Mouse (Mus musculus): ENCODE measurements around the gene Lars2. TPM values are rescaled to one million over a fixed set of nuclear protein-coding genes. Genes with fewer than 3 reads are reported as not detected.
"Not testable (repeated sequence)": the region's sequence is repeated elsewhere in the genome, so short reads cannot be mapped to it uniquely, and the experiment has no call there.

The Lars2 gene
- polyA plus RNA-seq, 1 experiment from 2014 or later, result 999 TPM

DNA sequence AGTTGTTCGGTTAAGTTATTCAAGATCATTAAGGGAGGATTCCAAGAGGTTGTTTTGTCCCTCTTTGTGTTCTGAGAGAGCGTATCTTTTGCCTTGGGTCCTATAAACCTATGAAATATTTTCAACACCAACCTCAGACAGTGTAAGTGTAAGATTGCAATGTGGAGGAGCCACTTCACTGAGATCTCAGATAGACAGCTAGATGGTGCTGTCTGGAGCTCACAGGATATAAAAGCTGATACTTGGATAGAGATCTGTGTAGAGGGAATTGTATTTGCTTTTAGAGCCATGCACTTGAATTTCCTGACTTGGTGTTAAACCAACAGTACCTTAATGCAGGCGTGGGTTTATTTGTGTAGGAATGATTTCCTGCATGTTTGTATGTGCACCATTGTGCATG is 35.5 kb downstream of the Lars2 start:
- ATAC-seq, result no peak
- 93% methylated on average over 3 of the region's 3 CpGs for WGBS
- Histone ChIP-seq H3K36me3 (no peaks in the 10 kb centered on the region), H3K27me3 (no peaks in the 10 kb centered on the region), H3K4me3 (replicated peaks) (no peak overlapping the region), H3K9me3 (no peaks in the 10 kb centered on the region), H3K27ac (no peak overlapping the region), H3K4me2 (replicated peaks) (no peak overlapping the region), H3K4me1 (replicated peaks) (peaks cover 8% of the 10 kb centered on the region; the same call in 1 of the 2 replicates), H3K9ac (replicated peaks) (no peak overlapping the region)

DNA sequence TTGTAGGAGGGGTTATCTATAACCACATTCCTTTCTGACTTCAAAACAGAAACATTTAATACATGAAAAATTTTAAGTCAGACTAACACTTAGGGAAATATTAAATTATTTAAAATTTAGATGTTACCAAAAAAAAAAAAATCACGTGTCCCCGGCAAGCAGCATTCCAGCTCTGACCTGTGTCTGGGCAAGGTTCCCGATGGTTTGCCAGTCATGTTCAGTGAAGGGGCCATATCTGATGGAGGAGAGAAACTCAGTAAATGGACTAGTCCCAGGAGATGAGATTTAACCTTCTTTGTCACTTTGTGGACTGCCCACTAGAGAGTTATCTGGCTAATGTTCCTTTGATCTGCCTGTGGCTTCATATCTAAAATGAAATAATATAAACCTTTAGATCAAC is 36.3 kb downstream of the Lars2 start:
- 90% methylated on average over 3 of the region's 3 CpGs for WGBS
- ATAC-seq, result no peak
- Histone ChIP-seq H3K9ac (replicated peaks) (no peak overlapping the region), H3K4me1 (replicated peaks) (peaks cover under 1% of the 10 kb centered on the region; the same call in 1 of the 2 replicates), H3K4me3 (replicated peaks) (no peak overlapping the region), H3K36me3 (no peaks in the 10 kb centered on the region), H3K27ac (no peak overlapping the region), H3K4me2 (replicated peaks) (no peak overlapping the region), H3K9me3 (no peaks in the 10 kb centered on the region), H3K27me3 (no peaks in the 10 kb centered on the region)

DNA sequence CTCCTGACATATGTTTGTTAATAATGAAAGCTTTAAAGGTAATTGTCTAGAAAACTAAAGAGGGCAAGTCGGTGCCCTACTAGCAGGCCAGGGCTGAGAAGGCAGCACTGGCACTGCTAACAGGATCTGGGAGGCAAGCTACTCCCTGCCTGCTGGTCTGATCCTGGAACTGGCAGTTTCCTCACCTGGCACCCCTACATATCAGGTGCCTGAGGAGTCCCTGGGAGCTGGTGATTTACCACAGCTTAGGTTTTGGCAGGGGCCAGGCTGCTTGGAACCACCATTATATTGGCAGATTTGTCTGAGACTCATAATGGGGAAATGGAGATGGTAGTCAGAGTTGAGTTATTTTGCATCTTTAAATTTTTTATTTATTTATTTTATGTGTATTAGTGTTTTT is 38.5 kb downstream of the Lars2 start:
- Histone ChIP-seq H3K4me3 (replicated peaks) (no peak overlapping the region), H3K4me1 (replicated peaks) (no peaks in the 10 kb centered on the region), H3K27ac (no peak overlapping the region), H3K36me3 (0 out of 2 replicates have a peak, but pooled peaks cover 1% of the 10 kb centered on the region), H3K27me3 (no peaks in the 10 kb centered on the region), H3K9me3 (no peaks in the 10 kb centered on the region), H3K9ac (replicated peaks) (no peak overlapping the region), H3K4me2 (replicated peaks) (no peak overlapping the region)
- WGBS, result 91% methylated on average over 1 of the region's 1 CpGs
- ATAC-seq, result no peak

DNA sequence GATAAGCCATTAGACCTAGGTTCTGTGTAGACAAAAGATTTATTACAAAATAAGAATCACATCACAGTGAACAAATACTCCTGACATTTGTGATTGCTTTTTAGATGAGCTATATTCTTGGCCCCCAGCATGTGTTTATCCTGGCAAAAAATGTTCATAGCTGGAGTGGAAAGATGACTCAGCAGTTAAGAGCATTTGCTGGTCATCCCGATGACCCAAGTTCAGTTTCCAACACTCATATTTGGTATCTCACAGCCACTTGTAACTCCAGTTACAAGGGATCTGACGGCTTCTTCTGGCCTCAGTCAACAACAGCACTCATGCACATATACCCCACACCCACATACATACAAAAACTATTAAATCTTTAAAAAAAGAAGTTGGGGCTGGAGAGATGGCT is 42.0 kb downstream of the Lars2 start:
- no peak overlapping the region for H3K4me3 ChIP-seq (replicated peaks)
- H3K27me3 ChIP-seq, result no peaks in the 10 kb centered on the region
- peaks cover 27% of the 10 kb centered on the region for H3K36me3 ChIP-seq
- no peak for ATAC-seq
- 95% methylated on average over 2 of the region's 2 CpGs for WGBS
- H3K4me2 ChIP-seq (replicated peaks), result no peak overlapping the region
- H3K9ac ChIP-seq (replicated peaks), result no peak overlapping the region
- no peaks in the 10 kb centered on the region for H3K4me1 ChIP-seq (replicated peaks)
- no peak overlapping the region for H3K27ac ChIP-seq
- H3K9me3 ChIP-seq, result no peaks in the 10 kb centered on the region

DNA sequence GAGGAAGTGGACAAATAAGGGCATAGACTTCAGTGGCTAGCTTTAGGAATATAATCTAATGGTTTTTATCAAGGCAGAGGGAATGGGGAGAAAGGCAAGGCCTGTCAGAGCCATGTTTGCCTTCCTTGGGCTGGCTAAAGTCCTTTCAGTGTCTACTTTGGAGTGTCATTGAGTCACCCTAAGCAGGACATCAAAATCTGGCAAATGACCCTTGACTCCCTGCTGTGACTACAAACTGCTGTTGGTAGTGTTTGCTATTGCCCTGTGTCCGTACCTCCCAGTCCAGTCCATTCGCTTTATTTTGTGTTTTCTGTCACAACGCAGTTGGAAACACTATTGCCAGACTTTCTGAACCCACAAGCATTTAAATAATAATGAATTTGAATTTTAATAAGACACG is 63.1 kb downstream of the Lars2 start:
- WGBS, result 89% methylated on average over 4 of the region's 4 CpGs
- no peaks in the 10 kb centered on the region for H3K9me3 ChIP-seq

DNA sequence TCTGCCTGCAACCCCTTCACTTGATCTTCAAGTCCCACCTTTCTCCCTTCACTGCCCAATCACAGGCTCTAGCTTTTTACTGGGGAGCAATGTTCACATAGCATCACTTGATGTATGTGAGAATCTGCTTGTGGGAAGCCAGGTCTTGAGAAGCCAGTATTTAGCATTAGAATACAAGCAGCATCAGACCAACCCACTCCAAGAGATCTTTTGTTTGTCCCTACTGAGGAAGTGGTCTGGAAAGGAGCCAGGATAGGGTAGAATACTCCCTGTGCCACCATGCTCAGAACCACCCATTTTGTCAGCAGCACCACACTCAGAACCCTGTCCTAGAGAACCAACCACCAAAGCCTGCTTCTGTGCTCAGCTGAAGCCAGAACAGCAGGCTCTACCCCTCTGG is 64.2 kb downstream of the Lars2 start:
- H3K4me2 ChIP-seq (replicated peaks), result no peak overlapping the region
- H3K4me3 ChIP-seq (replicated peaks), result no peak overlapping the region
- peaks cover 21% of the 10 kb centered on the region for H3K36me3 ChIP-seq
- no peaks in the 10 kb centered on the region for H3K9me3 ChIP-seq
- no peak for ATAC-seq
- H3K27me3 ChIP-seq, result no peaks in the 10 kb centered on the region
- H3K4me1 ChIP-seq (replicated peaks), result no peaks in the 10 kb centered on the region
- H3K27ac ChIP-seq, result no peak overlapping the region
- H3K9ac ChIP-seq (replicated peaks), result no peak overlapping the region

More for the DNA sequence above, 63.1 kb downstream of the Lars2 start:
- Histone ChIP-seq H3K4me3 (replicated peaks) (no peak overlapping the region), H3K4me1 (replicated peaks) (no peaks in the 10 kb centered on the region), H3K27ac (no peak overlapping the region), H3K27me3 (no peaks in the 10 kb centered on the region), H3K4me2 (replicated peaks) (no peak overlapping the region), H3K36me3 (peaks cover 20% of the 10 kb centered on the region), H3K9ac (replicated peaks) (no peak overlapping the region)
- ATAC-seq, result no peak

DNA sequence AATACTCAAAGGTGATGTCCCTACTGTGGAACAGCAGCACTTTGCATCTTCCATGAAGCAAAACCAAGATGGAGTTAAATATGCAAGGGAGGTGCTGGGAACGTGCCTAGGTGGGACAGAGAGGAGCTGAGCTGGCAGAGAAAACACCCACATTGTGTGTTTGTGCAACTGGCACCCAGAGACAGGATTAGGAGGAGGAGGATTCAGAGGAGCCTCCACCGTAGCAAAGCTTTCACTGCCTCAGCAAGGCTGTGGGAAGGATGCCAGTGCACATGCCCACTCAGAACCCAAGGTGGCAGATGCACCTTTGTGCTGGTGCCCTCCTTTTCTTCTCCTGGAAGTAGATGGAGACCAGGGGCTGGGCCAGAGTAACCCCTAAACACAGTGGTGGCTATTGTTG is 71.5 kb downstream of the Lars2 start:
- Histone ChIP-seq H3K4me1 (replicated peaks) (no peaks in the 10 kb centered on the region), H3K4me2 (replicated peaks) (no peak overlapping the region), H3K27me3 (no peaks in the 10 kb centered on the region), H3K9me3 (no peaks in the 10 kb centered on the region), H3K36me3 (peaks cover 41% of the 10 kb centered on the region), H3K4me3 (replicated peaks) (no peak overlapping the region), H3K9ac (replicated peaks) (no peak overlapping the region), H3K27ac (no peak overlapping the region)
- 78% methylated on average over 2 of the region's 2 CpGs for WGBS
- ATAC-seq, result no peak

DNA sequence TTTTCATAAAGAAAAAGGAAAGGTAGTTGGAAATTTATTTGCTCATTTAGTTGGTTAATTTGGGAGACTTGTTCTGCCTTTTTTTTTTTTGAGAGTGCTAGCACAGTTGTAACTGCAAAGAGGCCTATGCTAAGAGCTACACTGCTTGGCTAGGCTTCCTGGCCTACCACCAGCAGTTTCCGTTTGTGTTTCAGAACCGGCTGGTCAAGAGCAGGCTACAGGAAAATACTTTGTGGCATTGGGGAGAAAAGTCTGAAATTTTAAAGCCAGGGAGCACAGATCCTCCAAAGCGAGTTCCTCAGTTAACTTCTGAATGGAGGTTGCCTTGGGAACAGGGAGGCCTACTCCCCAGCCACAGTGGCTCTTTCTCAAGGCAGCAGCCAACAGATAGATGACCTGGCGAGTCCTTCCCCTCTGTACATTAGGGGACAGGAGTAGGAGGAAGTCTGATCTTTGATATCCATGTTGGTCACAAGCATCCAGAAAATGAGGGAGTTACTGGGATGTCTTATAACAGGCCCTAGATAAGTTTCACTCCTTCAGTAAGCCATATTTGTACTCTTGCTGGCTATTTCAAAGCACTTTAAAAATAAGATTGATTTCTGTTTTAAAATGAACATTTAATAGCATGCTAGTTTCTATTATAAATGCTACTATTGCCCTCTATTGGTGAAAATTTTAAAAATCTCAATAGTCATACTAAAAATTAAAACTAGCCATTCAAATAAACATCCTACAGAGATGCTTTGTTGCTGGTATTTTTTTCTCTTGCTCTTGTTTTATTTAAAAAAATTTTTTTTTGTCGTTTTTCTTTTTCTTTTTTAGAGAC is 73.7 kb downstream of the Lars2 start:
- H3K4me1 ChIP-seq (replicated peaks), result no peaks in the 10 kb centered on the region
- no peak overlapping the region for H3K4me2 ChIP-seq (replicated peaks)
- 34% methylated on average over 5 of the region's 5 CpGs for WGBS
- no peaks in the 10 kb centered on the region for H3K9me3 ChIP-seq
- H3K4me3 ChIP-seq (replicated peaks), result no peak overlapping the region
- peaks cover 39% of the 10 kb centered on the region for H3K36me3 ChIP-seq
- ATAC-seq, result no peak
- no peak overlapping the region for H3K9ac ChIP-seq (replicated peaks)
- no peak overlapping the region for H3K27ac ChIP-seq
- no peaks in the 10 kb centered on the region for H3K27me3 ChIP-seq

DNA sequence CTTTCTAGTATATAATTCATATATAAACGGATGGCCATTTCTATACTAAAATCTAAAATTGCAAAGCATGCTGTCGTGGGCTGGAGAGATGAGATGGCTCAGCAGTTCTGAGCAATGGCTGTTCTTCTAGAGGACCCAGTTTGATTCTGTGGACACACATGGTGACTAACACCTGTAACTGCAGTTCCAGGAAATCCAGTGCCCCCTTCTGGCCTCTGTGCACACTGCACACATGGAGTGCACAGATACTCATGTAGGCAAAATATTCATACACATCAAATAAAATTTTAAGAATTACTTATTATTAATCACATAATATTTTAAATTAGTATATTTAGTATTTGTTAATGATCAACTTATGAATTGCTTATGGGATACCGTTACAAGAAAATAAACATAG is 80.4 kb downstream of the Lars2 start:
- H3K27me3 ChIP-seq; ATAC-seq; H3K4me1 ChIP-seq (replicated peaks); H3K36me3 ChIP-seq; H3K4me3 ChIP-seq (replicated peaks); H3K9me3 ChIP-seq; H3K4me2 ChIP-seq (replicated peaks); H3K9ac ChIP-seq (replicated peaks); H3K27ac ChIP-seq: not testable (repeated sequence)
- WGBS, result 96% methylated on average over 3 of the region's 3 CpGs

DNA sequence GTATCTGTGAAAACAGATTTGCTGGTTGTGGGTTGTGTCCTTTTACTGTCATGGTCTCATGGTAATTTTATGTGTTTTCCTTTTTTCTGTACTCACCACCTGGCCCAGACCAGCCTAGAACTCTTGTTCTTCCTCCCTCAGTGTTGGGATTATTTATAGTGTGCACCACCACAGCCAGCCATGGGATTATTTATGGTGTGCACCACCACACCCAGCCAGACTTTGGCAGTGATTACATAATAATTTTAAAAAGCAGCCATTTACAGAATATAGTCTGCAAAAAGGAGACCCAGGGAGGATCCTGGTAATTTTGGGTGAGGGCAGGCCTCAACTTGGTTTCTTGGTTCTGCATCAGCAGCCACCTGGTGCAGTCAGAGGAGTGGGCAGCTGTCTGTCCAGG is 81.9 kb downstream of the Lars2 start:
- Histone ChIP-seq H3K36me3 (peaks cover 10% of the 10 kb centered on the region), H3K9me3 (no peaks in the 10 kb centered on the region), H3K4me3 (replicated peaks) (no peak overlapping the region), H3K9ac (replicated peaks) (no peak overlapping the region), H3K4me1 (replicated peaks) (no peaks in the 10 kb centered on the region), H3K27ac (no peak overlapping the region), H3K27me3 (no peaks in the 10 kb centered on the region), H3K4me2 (replicated peaks) (no peak overlapping the region)
- ATAC-seq, result no peak

DNA sequence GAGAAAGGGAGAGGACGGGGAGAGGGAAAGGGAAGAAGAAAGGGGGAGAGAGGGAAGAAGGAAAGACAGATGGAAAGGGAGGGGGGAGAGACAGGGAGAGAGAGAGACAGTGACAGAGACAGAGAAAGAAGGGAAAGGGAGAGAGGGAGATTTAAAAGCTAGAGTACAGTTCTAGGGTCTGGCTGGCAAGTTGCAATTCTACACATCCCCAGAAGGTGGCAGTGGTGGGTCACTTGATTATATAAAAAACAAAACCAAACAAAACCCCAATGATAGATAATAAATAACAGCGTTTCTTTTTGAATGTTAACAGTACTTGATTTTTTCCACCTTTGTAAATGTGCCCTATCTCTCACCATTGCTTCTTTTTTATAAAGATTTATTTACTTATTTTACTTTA is 83.4 kb downstream of the Lars2 start:
- Histone ChIP-seq H3K4me1 (replicated peaks) (no peaks in the 10 kb centered on the region), H3K9ac (replicated peaks) (no peak overlapping the region), H3K27me3 (no peaks in the 10 kb centered on the region), H3K27ac (no peak overlapping the region), H3K4me3 (replicated peaks) (no peak overlapping the region), H3K36me3 (peaks cover 17% of the 10 kb centered on the region), H3K4me2 (replicated peaks) (no peak overlapping the region), H3K9me3 (no peaks in the 10 kb centered on the region)
- 41% methylated on average over 2 of the region's 2 CpGs for WGBS
- ATAC-seq, result no peak

DNA sequence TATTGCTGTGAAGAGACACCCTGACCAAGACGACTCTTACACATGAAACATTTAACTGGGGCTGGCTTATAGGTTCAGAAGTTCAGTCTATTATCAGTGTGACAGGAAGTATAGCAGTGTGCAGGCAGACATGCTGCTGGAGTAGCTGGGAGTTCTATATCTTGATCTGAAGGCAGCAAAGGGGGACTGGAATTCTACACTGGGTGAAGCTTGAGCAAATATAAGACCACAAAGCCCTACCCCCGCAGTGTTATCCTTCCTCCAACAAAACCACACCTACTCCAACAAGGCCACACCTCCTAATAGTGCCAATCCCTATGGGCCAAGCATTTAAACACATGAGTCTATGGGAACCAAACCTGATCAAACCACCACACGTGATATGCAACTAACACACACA is 85.0 kb downstream of the Lars2 start:
- Histone ChIP-seq H3K9me3 (no peaks in the 10 kb centered on the region), H3K4me2 (replicated peaks) (no peak overlapping the region), H3K9ac (replicated peaks) (no peak overlapping the region), H3K27me3 (no peaks in the 10 kb centered on the region), H3K27ac (no peak overlapping the region), H3K4me1 (replicated peaks) (no peaks in the 10 kb centered on the region), H3K4me3 (replicated peaks) (no peak overlapping the region), H3K36me3 (peaks cover 27% of the 10 kb centered on the region)
- ATAC-seq, result no peak
- WGBS, result 75% methylated on average over 3 of the region's 3 CpGs

Measured in midbrain, embryonic 13.5 days (tissue).